Mouse (Mus musculus) stomach, embryonic 15.5 days (tissue): Measurements from ENCODE around the gene Tulp4. TPM values are rescaled to one million over a fixed set of nuclear protein-coding genes. Genes with fewer than 3 reads are reported as not detected.

Experiments used
- ATAC-seq: fragments of 200-750 bp; cut with Nextera tagmentation; 2 replicates; pipeline ENCODE4 v1.8.0; 2017; ENCODE audit warnings: low read depth, moderate number of reproducible peaks, moderate TSS enrichment; ENCODE audit not compliant: insufficient read depth, low FRiP score
- H3K27ac ChIP-seq: fragments of 300-500 bp; sonication (generic); 2 replicates; pipeline ENCODE4 v1.5.1; 2015; ENCODE audit warnings: mild to moderate bottlenecking, inconsistent platforms
- H3K27me3 ChIP-seq: fragments of 300-500 bp; sonication (generic); replicated peaks from 2 replicates; pipeline ENCODE4 v1.6.1; 2015; ENCODE audit warnings: inconsistent platforms
- H3K36me3 ChIP-seq: fragments of 300-500 bp; sonication (generic); 2 replicates; pipeline ENCODE4 v1.6.1; 2015; ENCODE audit warnings: inconsistent platforms
- H3K4me1 ChIP-seq: fragments of 300-500 bp; sonication (generic); 2 replicates; pipeline ENCODE4 v1.6.1; 2015; ENCODE audit warnings: inconsistent platforms
- H3K4me2 ChIP-seq: fragments of 300-500 bp; sonication (generic); 2 replicates; pipeline ENCODE4 v1.6.1; 2015; ENCODE audit warnings: mild to moderate bottlenecking, inconsistent platforms
- H3K4me3 ChIP-seq: fragments of 300-500 bp; sonication (generic); replicated peaks from 2 replicates; pipeline ENCODE4 v1.5.1; 2015; ENCODE audit warnings: inconsistent platforms
- H3K9ac ChIP-seq: fragments of 300-500 bp; sonication (generic); 2 replicates; pipeline ENCODE4 v1.6.1; 2015; ENCODE audit warnings: inconsistent platforms
- H3K9me3 ChIP-seq: fragments of 300-500 bp; sonication (generic); 2 replicates; pipeline ENCODE4 v1.6.1; 2016; ENCODE audit warnings: inconsistent platforms
- WGBS: fragments of 180-500 bp; shearing (Covaris S2); methylation state at CpG from one replicate; pipeline ENCODE4 v1.1.7; 2015; 5-methylcytosine and 5-hydroxymethylcytosine counted together
- polyA plus RNA-seq: library from polyadenylated mRNA; unstranded; fragments of >200 nt; fragmentation: Nextera tagmentation; extraction: Ambion mirVana; gene quantifications from 2 replicates; pipeline ENCODE4 v1.2.1, GENCODE M21; 2015

Gene Tulp4
- polyA plus RNA-seq, 1 experiment from 2014 or later, result 114 TPM

GRCm38 (mm10) chr17:6128039-6128438 lies 21.8 kb downstream of the Tulp4 start:
- H3K4me3 ChIP-seq, result no peak overlapping the region
- 32% methylated on average over 3 of the region's 3 CpGs for WGBS
- peaks cover 3% of the 10 kb centered on the region for H3K36me3 ChIP-seq
- no peak overlapping the region for H3K4me2 ChIP-seq
- no peaks in the 10 kb centered on the region for H3K9me3 ChIP-seq
- no peak overlapping the region for H3K9ac ChIP-seq
- no peak overlapping the region for H3K27ac ChIP-seq
- no peaks in the 10 kb centered on the region for H3K4me1 ChIP-seq
- no peaks in the 10 kb centered on the region for H3K27me3 ChIP-seq
- no peak for ATAC-seq

GRCm38 (mm10) chr17:6129361-6129760 lies 23.1 kb downstream of the Tulp4 start:
- WGBS, result 71% methylated on average over 4 of the region's 4 CpGs
- no peaks in the 10 kb centered on the region for H3K9me3 ChIP-seq
- no peak overlapping the region for H3K27ac ChIP-seq
- no peaks in the 10 kb centered on the region for H3K27me3 ChIP-seq
- H3K4me1 ChIP-seq, result no peaks in the 10 kb centered on the region
- no peak overlapping the region for H3K4me2 ChIP-seq
- no peak for ATAC-seq
- H3K9ac ChIP-seq, result no peak overlapping the region
- H3K36me3 ChIP-seq, result peaks cover 3% of the 10 kb centered on the region
- H3K4me3 ChIP-seq, result no peak overlapping the region

- H3K4me1 ChIP-seq, result no peaks in the 10 kb centered on the region
- no peak overlapping the region for H3K27ac ChIP-seq
- no peak for ATAC-seq
- no peaks in the 10 kb centered on the region for H3K9me3 ChIP-seq
- no peaks in the 10 kb centered on the region for H3K27me3 ChIP-seq
- H3K36me3 ChIP-seq, result no peaks in the 10 kb centered on the region
- WGBS, result 96% methylated on average over 3 of the region's 3 CpGs
- H3K9ac ChIP-seq, result no peak overlapping the region
- H3K4me3 ChIP-seq, result no peak overlapping the region
- no peak overlapping the region for H3K4me2 ChIP-seq
Observed at GRCm38 (mm10) chr17:6131083-6131482, 24.8 kb downstream of the Tulp4 start.

- no peak for ATAC-seq
- no peak overlapping the region for H3K27ac ChIP-seq
- H3K9me3 ChIP-seq, result no peaks in the 10 kb centered on the region
- no peak overlapping the region for H3K4me3 ChIP-seq
- H3K9ac ChIP-seq, result no peak overlapping the region
- 69% methylated on average over 3 of the region's 3 CpGs for WGBS
- H3K4me1 ChIP-seq, result no peaks in the 10 kb centered on the region
- no peaks in the 10 kb centered on the region for H3K36me3 ChIP-seq
- no peak overlapping the region for H3K4me2 ChIP-seq
- H3K27me3 ChIP-seq, result no peaks in the 10 kb centered on the region
Observed at GRCm38 (mm10) chr17:6140875-6141274, 34.6 kb downstream of the Tulp4 start.

GRCm38 (mm10) chr17:6141344-6141743 lies 35.1 kb downstream of the Tulp4 start:
- no peak overlapping the region for H3K9ac ChIP-seq
- H3K9me3 ChIP-seq, result no peaks in the 10 kb centered on the region
- H3K4me1 ChIP-seq, result no peaks in the 10 kb centered on the region
- no peaks in the 10 kb centered on the region for H3K27me3 ChIP-seq
- no peak overlapping the region for H3K4me3 ChIP-seq
- H3K27ac ChIP-seq, result no peak overlapping the region; the same call in 1 of the 2 replicates
- H3K4me2 ChIP-seq, result no peak overlapping the region
- no peak for ATAC-seq
- WGBS, result 78% methylated on average over 2 of the region's 2 CpGs
- no peaks in the 10 kb centered on the region for H3K36me3 ChIP-seq

GRCm38 (mm10) chr17:6145244-6145643 lies 39.0 kb downstream of the Tulp4 start:
- WGBS, result 89% methylated on average over 2 of the region's 2 CpGs
- no peaks in the 10 kb centered on the region for H3K36me3 ChIP-seq
- H3K27ac ChIP-seq, result no peak overlapping the region
- H3K9me3 ChIP-seq, result no peaks in the 10 kb centered on the region
- no peaks in the 10 kb centered on the region for H3K27me3 ChIP-seq
- no peak overlapping the region for H3K9ac ChIP-seq
- no peak for ATAC-seq
- H3K4me3 ChIP-seq, result no peak overlapping the region
- no peak overlapping the region for H3K4me2 ChIP-seq
- H3K4me1 ChIP-seq, result no peaks in the 10 kb centered on the region

GRCm38 (mm10) chr17:6152941-6153340 lies 46.7 kb downstream of the Tulp4 start:
- Histone ChIP-seq H3K36me3 (no peaks in the 10 kb centered on the region), H3K9ac (no peak overlapping the region), H3K27ac (no peak overlapping the region), H3K27me3 (no peaks in the 10 kb centered on the region), H3K4me2 (no peak overlapping the region), H3K9me3 (no peaks in the 10 kb centered on the region), H3K4me3 (no peak overlapping the region), H3K4me1 (no peaks in the 10 kb centered on the region)
- 92% methylated on average over 4 of the region's 4 CpGs for WGBS
- no peak for ATAC-seq

GRCm38 (mm10) chr17:6153581-6153980 lies 47.3 kb downstream of the Tulp4 start:
- H3K4me3 ChIP-seq, result no peak overlapping the region
- WGBS, result 80% methylated on average over 4 of the region's 4 CpGs
- no peaks in the 10 kb centered on the region for H3K36me3 ChIP-seq
- no peaks in the 10 kb centered on the region for H3K9me3 ChIP-seq
- no peak overlapping the region for H3K9ac ChIP-seq
- no peak overlapping the region for H3K4me2 ChIP-seq
- H3K27ac ChIP-seq, result no peak overlapping the region
- H3K27me3 ChIP-seq, result no peaks in the 10 kb centered on the region
- ATAC-seq, result no peak
- H3K4me1 ChIP-seq, result no peaks in the 10 kb centered on the region

GRCm38 (mm10) chr17:6154366-6154765 lies 48.1 kb downstream of the Tulp4 start:
- Histone ChIP-seq H3K4me3 (no peak overlapping the region), H3K9ac (no peak overlapping the region), H3K27ac (no peak overlapping the region), H3K4me1 (no peaks in the 10 kb centered on the region), H3K9me3 (no peaks in the 10 kb centered on the region), H3K36me3 (no peaks in the 10 kb centered on the region), H3K4me2 (no peak overlapping the region), H3K27me3 (no peaks in the 10 kb centered on the region)
- no peak for ATAC-seq
- 78% methylated on average over 4 of the region's 4 CpGs for WGBS

- H3K9me3 ChIP-seq, result no peaks in the 10 kb centered on the region
- no peak overlapping the region for H3K27ac ChIP-seq
- WGBS, result 88% methylated on average over 6 of the region's 6 CpGs
- H3K9ac ChIP-seq, result no peak overlapping the region
- ATAC-seq, result no peak
- H3K4me1 ChIP-seq, result no peaks in the 10 kb centered on the region
- H3K36me3 ChIP-seq, result no peaks in the 10 kb centered on the region
- no peak overlapping the region for H3K4me2 ChIP-seq
- no peaks in the 10 kb centered on the region for H3K27me3 ChIP-seq
- no peak overlapping the region for H3K4me3 ChIP-seq
Observed at GRCm38 (mm10) chr17:6160495-6160894, 54.3 kb downstream of the Tulp4 start.

GRCm38 (mm10) chr17:6161916-6162315 lies 55.7 kb downstream of the Tulp4 start:
- H3K4me2 ChIP-seq, result no peak overlapping the region
- no peaks in the 10 kb centered on the region for H3K36me3 ChIP-seq
- WGBS, result 74% methylated on average over 9 of the region's 9 CpGs
- ATAC-seq, result no peak
- H3K27ac ChIP-seq, result no peak overlapping the region
- H3K9me3 ChIP-seq, result no peaks in the 10 kb centered on the region
- H3K9ac ChIP-seq, result no peak overlapping the region
- no peak overlapping the region for H3K4me3 ChIP-seq
- H3K27me3 ChIP-seq, result no peaks in the 10 kb centered on the region
- no peaks in the 10 kb centered on the region for H3K4me1 ChIP-seq

GRCm38 (mm10) chr17:6162761-6163160 lies 56.5 kb downstream of the Tulp4 start:
- Histone ChIP-seq H3K9ac (no peak overlapping the region), H3K4me1 (no peaks in the 10 kb centered on the region), H3K27ac (no peak overlapping the region), H3K9me3 (no peaks in the 10 kb centered on the region), H3K36me3 (no peaks in the 10 kb centered on the region), H3K27me3 (no peaks in the 10 kb centered on the region), H3K4me3 (no peak overlapping the region), H3K4me2 (no peak overlapping the region)
- no peak for ATAC-seq
- 79% methylated on average over 1 of the region's 1 CpGs for whole genome bisulfite sequencing

- Histone ChIP-seq H3K27me3 (no peaks in the 10 kb centered on the region), H3K4me2 (no peak overlapping the region), H3K27ac (no peak overlapping the region), H3K9me3 (no peaks in the 10 kb centered on the region), H3K4me3 (no peak overlapping the region), H3K4me1 (no peaks in the 10 kb centered on the region), H3K36me3 (no peaks in the 10 kb centered on the region), H3K9ac (no peak overlapping the region)
- ATAC-seq, result no peak
- 50% methylated on average over 4 of the region's 4 CpGs for WGBS
Observed at GRCm38 (mm10) chr17:6164911-6165310, 58.7 kb downstream of the Tulp4 start.
